Mouse (Mus musculus) gonadal fat pad, adult 2 months (tissue): Measurements from ENCODE around the gene Sppl3. TPM values are rescaled to one million over a fixed set of nuclear protein-coding genes. Genes with fewer than 3 reads are reported as not detected.

Experiments
- DNase-seq: peaks from one replicate; pipeline ENCODE4 v3.0.0-alpha.2; 2012; ENCODE audit warnings: low read depth
- polyA plus RNA-seq: library from polyadenylated mRNA; depleted of rRNA; stranded (reverse); fragments of >200 nt; gene quantifications from 2 replicates; pipeline ENCODE4 v1.2.3, GENCODE M21; 2012; rRNA removed

Sppl3 gene
- polyA plus RNA-seq = 55.5 and 57.5 TPM in 2 replicates

DNA sequence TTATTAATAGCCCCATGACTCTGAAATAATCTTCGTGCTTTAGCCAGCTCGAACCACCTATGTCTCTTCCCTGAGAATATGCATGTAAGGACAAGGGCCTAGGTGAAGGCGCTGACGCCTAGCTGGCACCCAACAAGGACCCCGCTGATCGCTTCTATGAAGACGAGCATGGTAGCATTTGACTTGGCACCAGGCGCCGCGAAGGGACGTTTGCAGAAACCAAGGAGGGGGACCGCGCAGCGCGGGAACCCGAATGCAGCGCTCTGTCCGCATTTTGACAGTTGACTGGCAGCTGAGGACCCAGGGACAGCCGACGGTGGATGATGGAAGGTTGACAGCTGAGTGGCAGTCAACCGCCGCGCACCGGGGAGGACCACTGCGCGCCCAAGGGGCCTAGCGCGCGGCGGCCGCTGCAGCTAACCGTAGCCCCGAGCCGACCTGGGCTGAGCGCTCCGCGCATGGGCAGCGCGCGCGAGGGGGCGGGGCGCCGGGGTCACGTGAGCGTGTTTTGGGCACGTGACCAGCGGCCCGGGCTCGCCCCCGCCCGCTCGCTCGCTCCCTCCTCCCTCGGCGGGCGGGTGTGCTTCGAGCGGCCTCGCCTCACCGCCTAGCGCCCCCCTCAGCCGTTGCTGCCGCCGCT is at the start of gene Sppl3:
Sppl3 (plus strand) TSS at position 561 of the 640 bp plus-strand sequence.
- DNase-seq = no peak

DNA sequence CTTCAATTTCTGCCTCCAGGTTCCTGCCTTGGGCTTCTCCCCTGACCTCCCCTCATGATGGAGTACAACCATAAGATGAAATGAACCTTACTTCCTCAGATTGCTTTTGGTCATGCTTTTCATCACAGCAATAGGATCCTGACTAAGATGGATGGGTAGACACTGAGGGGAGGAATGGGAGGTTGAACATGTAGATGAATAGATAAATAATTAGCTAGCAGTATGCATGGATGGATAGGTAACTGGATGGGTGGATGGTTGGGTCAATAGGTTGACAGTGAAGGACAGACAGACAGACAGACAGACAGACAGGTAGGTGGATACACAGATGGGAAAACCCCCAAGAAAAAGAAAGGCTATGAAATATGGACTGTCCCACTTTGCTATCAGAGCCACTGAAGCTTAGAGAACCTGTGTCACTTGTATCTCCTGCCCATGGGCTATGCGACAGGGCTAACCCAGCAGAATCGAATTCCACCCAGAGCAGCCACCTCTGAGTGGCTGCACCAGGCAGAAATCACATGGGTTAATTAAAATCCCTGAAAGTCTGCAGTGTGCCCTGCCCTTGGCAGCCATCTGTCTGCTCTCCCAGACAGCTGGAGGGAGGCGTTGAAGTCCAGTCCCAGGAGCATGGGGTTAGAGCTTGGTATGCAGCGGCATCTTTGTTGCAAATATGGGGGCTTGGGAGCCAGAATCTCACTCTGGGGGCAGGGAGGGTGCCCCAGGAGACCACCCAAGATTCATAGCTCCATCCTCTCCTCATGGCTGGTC is 49.2 kb upstream of the Sppl3 start:
- no peak for DNase-seq

DNA sequence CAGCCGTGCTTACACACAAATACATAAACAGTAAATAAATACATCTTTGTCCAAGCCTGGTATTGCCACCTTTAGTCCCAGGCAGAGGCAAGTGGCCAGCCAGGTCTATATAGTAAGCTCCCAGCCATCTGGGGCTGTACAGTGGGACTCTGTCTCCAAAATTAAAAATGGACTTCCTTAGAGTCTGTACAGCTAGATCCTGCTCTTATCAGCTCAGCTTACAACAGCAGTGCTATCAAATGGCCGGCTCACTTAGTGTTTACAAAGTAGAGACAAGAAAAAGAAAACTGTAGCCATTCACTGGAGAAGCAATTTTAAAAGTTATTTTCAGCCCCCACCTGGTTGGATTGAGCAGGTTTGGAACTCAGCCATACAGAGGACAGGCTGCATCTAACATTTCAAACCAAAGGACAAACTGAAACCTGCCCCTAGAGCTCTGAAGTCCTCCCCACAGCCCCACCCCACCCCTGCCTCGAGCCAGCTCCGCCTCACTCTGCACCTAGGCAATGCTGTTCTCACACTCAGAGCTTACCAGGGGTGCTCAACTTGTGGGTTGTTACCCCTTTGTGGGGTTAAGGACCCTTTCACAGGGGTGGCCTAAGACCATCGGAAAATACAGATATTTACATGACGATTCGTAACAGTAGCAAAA is 46.5 kb upstream of the Sppl3 start:
- no peak for DNase-seq

DNA sequence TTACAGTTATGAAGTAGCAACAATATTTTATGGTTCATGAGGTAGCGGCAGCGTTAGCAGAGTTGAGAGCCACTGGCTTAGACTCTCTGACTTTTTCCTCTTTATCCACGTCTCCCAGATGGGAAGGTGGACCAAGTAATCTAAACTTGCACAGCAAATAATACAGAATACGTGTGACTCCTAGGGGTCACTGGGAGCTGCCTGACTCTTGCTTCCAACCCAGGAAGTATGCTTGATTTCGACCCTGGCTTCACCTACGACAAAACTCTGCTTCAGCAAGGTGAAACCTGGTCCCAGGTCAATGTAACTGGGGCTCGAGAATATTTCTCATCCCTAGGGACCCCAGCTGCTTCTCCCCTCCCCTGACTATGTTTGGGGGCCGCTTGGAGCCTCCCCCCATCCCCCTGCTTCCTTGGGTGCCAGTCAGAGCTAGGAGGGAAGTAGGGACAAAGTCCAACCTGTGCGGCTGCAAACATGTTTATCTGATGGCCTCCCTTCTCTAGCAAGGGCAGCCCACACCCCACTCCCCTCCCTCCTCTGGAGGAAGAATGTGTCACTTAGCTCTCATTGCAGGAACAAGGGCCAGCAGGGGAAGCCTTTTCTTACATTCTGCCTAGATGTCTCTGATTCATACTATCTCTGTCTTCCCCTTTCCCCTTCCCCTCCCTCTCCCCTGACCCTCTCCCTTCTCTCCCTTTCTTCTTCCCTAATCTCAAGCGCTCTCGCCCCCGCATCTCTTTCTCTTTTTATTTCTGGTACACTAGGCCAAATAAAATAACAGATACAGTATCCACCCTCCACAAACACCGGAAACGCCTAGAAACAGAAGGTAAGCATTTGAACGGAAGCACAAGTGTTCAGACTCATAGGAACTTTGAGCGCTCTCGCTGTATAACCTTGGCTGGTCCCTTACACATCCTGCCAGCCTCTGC is 45.7 kb upstream of the Sppl3 start:
- DNase-seq = no peak

DNA sequence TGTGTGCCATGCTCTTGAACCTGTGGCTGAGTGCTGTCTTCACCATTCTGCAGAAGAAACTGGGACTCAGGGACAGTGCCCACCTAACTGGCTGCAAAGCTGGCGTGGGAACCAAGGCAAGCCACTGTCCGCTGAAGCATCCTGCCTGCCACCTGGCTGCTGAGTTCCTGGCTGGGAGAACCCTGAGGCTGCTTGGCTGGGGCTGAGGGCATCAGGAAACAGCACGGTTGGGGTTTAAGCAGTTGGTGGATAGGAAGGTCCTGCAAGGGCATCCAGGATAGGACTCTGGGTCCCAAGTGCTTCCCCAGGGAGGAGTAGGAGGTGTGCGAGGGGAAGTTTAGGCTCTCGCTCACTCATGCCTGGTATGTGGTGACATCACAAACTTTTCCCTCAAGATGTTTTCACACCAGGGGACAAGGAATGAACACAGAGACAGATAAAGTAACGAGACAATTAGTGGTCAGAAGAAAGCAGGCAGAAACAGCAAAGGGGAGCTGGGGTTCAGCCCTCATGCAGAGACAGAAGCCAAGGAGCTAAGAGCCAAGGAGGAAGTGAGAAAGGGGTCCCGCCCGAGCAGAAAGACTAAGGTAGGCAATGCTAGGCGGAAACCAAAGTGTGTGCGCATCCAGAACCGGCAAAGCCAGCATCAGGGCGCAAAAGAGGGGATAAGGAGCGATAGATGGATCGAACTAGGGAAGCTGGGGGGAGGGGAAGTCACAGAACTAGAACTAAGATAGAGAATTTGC is 43.2 kb upstream of the Sppl3 start:
- DNase-seq = no peak

DNA sequence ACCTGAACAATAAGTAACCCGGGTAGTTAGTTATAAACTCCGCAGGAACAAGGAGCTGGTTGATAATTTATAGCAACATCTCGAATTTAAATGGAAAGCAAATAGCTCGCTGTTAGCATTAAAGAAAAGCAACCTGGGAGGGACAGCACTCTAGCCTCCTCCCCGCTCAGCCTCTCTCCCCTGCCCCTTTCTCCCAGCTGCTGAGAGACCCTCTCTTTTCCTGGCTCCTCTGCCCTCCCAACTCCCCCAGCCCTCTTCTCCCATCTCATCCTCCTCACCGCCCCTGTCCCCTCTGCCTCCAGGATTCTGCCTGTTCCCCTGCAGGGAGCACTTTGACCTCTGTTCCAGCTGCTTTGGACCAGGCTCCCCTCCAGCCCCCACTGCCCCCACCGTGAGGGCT is 42.3 kb upstream of the Sppl3 start:
- no peak for DNase-seq

DNA sequence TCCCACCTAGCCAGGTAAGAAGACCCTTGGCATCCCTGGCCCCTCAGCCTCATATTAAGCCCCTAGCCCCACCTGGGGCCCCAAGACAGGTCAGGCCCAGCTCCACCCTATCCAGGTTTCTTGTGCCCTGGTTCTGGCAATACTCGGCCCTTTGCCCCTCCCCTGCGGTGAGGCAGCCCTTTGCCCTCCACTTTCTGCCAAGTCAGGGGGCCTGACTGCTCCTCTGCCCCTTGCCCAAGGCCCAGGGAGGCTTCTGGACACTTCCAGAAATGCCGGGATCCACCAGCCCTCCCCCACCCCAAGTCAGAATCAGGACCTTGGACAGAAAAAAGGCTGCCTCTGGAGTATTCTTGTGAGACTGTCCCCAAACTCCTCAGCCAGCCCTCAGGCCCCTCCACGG is 41.9 kb upstream of the Sppl3 start:
- DNase-seq = no peak

DNA sequence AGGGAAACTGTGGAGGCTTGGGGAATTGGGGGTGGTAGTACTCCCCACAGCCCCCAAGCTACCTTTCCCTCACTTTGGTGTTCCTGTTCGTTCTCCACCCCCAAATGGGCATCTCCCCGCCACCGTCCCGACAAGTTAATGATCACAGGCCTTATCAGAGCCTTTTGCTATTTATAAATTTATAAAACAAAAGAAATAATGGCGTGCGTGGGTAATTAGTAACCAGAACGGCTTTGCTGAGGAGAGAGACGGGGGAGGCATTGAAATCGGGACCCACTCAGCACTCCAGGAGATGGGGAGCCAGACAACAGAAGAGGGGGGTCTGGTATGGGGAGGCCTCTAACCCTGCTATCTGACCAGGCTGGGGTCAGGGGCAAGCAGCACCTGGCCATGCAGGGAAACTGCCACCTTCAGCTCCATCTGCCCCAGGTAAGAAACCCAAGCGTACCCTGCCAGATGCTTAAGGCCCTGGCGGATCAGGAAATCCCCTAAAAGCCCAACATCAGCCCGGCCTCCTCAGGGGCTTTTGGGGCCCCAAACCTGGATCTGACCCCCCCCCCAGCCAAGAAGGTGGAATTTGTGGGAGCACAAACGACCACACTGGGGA is 41.2 kb upstream of the Sppl3 start:
- DNase-seq = no peak

DNA sequence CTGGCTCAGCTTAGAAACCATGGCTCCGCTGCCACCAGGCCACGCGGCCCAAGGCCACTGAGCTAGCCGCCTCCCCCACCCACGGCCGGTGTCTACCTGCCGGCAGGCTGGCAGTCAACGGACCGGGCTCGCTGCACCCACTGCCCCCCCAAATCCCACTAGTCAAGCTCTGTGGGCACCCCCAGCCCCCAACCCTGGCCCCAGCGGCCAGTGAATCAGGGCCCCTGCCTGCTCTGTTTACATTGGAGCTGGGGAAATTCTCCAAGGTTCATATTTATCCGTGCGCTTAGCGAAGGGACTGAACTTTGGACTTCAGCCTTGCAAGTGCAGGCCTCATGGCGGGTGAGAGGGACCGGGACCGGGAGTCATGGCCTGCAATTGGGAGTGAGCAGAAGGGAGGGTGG is 40.1 kb upstream of the Sppl3 start, which contains the start of gene Hnf1a:
Hnf1a (minus strand) TSS at position 271 of the 404 bp plus-strand sequence.
- no peak for DNase-seq

DNA sequence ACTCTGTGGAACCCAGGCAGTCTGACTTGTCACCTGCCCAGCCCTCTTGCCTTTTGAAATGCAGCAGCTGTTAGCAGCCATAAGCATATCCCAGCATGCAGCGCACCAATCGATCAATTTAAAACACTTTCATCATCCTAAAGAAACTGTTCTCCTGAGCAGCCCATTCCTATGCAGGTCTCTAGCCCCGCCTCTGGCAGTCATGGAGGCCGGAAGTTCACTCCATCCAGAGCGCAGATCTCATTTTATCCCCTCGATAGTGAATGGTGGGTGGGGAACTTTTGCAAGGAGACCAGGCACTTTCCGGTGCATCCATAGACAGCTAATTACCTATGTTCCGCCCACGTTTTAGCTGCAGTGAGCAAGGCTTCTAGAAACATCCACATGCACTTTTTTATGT is 38.7 kb upstream of the Sppl3 start:
- DNase-seq = no peak

DNA sequence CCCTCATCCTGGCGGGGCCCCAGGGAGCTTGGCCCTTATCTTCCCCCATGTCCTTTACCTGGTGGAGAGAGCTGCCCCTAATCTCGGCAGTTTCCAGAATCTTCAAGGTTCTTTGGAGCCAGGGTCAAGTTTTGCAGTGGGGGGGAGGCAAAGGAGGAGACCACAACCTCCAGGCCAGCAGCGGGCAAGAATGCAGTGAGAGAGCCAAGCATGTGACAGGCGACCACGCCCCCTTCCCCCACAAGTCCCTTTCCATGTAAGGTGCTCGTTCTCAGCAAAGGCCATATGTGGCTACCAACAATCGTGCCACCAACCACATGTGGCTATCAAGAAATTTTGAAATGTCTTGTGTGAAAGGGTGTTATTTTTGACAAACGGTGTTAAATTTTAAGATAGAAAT is 37.8 kb upstream of the Sppl3 start:
- DNase-seq = no peak

DNA sequence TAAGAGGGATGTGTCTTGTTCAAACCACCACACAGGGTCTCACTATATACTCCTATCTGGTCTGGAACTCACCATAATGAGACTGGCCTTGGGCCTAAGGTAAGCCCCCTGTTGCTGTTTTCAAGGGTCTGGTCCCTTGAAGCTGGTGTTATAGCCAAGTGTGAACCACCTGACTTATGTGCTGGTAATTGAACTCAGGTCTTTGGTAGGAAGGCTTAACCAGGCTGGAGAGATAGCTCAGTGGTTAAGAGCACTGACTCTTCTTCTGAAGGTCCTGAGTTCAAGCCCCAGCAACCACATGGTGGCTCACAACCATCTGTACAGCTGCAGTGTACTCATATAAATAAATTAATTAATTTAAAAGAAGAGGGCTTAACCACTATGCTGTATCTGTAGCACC is 34.0 kb upstream of the Sppl3 start:
- DNase-seq = no peak

DNA sequence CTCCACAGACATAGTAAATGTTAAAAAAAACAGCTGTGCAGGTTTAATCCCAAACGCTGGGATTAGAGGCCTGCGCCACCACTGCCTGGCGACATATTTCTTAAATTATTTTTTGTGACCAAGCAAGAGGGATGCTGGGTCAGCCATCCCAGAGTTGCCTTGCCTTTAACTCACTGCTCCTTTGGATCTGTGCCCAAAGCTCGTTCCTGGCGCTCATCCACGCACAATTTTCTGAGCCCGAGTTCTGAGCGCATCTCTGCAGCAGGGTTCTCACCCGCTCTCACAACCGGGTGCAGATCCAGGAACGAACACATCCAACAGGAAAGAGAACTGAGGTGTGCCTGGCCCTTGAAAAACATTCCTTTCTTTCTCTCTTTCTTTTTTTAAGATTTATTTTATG is 32.5 kb upstream of the Sppl3 start:
- no peak for DNase-seq

DNA sequence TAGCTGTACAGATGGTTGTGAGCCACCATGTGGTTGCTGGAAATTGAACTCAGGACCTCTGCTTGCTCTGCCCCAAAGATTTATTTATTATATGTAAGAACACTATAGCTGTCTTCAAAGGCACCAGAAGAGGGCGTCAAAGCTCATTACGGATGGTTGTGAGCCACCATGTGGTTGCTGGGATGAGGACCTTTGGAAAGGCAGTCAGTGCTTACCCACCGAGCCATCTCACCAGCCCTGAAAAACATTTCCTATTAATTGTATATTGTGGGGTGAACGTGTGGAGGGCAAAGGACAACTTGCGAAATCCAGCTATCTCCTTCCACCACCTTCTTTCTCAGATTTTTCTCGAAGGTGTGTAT is 32.1 kb upstream of the Sppl3 start:
- DNase-seq = no peak

DNA sequence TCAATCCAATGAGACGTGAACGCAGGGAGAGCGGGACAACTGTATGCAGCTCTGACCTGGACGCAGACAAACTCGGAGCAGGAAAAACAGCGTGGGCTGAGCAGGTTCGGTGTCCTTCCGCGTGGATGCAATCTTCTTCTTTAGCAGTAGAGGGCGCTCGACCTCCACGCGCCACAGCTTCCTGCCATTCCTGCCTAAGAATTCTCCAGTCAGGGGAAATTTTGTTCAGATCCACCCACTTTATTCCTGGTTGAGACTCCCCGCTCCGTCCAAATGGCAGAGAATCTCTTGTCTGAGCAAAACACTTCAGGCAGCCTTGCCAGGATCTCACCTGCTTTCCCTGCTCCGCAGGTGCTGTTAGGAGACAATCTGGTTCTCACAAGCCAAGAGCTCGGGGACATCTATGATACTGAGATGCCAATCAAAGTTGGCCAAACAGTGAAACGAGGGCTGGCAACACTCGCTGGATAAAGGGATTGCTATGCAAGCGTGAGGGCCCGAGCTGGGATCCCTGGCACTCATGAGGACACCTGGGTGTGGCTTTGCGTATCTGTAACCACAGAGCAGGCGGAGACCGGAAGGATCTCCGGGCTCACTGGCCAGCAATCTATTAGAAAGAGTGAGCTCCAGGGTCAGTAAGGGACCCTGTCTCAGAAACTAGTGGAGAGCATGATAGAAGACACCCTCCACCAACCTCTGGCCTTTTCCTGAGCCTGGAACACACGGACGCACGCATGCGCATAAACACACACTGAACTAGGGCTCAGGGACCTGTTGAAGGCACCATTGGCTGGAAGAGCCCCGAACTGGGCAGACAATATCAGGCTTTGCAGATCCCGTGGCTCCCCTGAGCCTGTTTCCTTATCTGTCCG is 31.5 kb upstream of the Sppl3 start:
- DNase-seq = peak; percentile 89

DNA sequence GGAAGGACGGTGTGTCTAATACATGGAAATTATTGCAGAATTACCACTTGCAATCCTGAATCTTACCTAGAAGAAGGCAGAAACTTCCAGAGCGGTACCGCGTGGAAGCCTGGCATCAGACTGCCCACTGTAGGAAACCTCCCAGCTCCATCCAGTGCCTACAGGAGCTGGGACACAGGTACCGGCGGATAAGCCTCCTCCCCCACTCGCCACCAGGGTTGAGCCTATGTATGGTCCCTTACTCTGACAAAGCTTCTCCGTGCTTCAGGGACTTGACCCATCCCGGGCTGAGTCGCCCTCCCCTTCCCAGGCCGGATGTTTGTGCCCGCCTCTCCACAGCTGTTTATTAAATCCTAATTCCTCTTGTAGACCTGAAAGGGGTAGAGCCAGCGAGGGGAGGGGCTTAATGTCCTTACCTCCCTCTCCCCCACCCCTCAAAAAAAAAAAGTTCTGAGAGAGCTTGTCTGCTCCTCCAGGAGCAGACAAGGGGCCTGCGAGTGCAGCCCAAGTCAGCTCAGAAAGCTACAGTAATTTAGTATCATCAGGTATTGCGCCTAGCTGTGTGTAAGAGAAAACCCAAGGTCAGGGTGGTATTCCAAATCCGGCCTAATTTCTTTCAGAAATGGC is 30.7 kb upstream of the Sppl3 start:
- DNase-seq = no peak

DNA sequence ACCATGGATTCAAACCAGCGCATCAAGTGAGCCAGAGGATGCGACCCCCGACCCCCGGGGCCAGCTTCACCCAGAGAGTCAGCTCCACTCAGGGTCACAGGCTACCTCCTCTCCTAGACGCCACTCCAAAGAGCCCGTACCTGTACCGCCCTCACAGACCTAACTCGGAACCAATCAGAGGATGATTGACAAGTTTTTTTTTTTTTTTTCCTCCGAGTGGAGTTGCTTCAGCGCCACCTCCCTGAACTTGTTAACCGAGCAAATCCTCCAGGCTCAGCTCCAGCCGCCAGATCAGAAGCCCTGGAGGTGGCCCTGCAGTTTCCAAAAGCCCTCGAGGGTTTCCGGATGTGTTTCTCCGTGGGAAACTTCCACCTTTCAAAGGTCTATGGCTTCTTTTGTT is 28.9 kb upstream of the Sppl3 start:
- no peak for DNase-seq

DNA sequence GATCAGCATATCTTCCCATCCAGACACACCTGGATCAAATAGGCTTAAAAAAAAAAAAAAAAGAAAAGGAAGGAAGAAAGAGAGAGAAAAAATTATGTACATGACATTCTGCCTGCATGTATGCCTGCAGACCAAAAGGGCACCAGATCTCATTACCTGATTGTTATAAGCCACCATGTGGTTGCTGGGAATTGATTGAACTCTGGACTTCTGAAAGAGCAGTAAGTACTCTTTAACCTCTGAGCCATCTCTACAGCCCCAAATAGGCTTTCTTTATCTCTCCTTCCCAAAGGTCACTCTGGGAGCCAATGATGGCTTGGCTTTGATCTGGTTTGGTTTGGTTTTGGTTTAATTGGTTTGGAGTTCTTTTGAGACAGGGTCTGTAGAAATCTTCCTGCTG is 25.9 kb upstream of the Sppl3 start:
- DNase-seq = no peak

DNA sequence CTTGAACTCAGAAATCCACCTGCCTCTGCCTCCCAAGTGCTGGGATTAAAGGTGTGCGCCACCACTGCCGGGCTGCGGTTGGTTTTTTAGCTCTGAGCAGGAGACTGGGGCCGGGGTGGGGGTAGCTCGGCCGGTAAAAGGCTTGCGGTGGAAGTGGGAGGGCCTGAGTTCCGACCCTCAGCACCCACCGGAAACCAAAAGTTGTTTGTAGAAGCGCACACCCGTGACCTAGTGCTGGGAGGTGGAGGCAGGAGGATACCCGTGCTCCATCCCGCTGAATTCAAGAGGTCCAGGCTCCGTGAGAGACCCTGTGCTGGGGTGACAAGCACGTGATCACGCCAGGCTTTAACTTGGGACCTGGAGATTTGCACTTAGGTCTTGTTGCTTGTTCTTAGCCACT is 14.5 kb upstream of the Sppl3 start:
- DNase-seq = no peak
